Mouse (Mus musculus) CH12.LX (cell line): ENCODE measurements at regions not wholly inside any gene's neighbourhood (a gene's known extent, or its start where the extent isn't known, plus 50 kb on each side); places are given as distances from the start of the nearest gene placed in this dataset.

ENCODE experiments used
- DNase-seq: peaks from one replicate; pipeline ENCODE4 v3.0.0-alpha.2; 2013; ENCODE audit errors: extremely low read depth
- H3K27ac ChIP-seq: 2 replicates; pipeline ENCODE4 v1.5.1; 2012; ENCODE audit warnings: low read depth, mild to moderate bottlenecking, control low read depth, moderate library complexity; ENCODE audit not compliant: insufficient read depth
- H3K27me3 ChIP-seq: replicated peaks from 2 replicates; pipeline ENCODE3; 2012; ENCODE audit warnings: inconsistent platforms
- H3K36me3 ChIP-seq, 2 experiments: replicated peaks in 1 of 2; 2 replicates each; pipeline versions ENCODE3 to v1.6.1; 2012; ENCODE audit warnings: inconsistent platforms in 1 of 2, low read length in 1 of 2, mild to moderate bottlenecking in 1 of 2, mixed read lengths in 1 of 2, moderate library complexity in 1 of 2; ENCODE audit not compliant: control insufficient read depth in 1 of 2, insufficient read depth in 1 of 2
- H3K4me1 ChIP-seq, 2 experiments: 2 replicates each; pipeline ENCODE4 v1.6.1; 2012; ENCODE audit warnings: inconsistent platforms in 1 of 2, moderate library complexity in 1 of 2; ENCODE audit not compliant: insufficient read depth in 2 of 2, control insufficient read depth in 1 of 2
- H3K4me2 ChIP-seq: 2 replicates; pipeline ENCODE4 v1.6.1; 2012; ENCODE audit warnings: low read depth, mild to moderate bottlenecking, control low read depth; ENCODE audit not compliant: poor library complexity, insufficient read depth, severe bottlenecking
- H3K4me3 ChIP-seq, 3 experiments: fragments of 150-350 bp in 1 of 3; sonication (generic) in 1 of 3; replicated peaks in 1 of 3; 2 replicates each; pipeline versions ENCODE3 to v1.5.1; 2011 to 2012; ENCODE audit warnings: low read depth in 2 of 3, low read length in 2 of 3, mild to moderate bottlenecking in 2 of 3, moderate library complexity in 2 of 3, control low read depth in 1 of 3, improper control_type of control experiment in 1 of 3, inconsistent platforms in 1 of 3, mixed read lengths in 1 of 3; ENCODE audit not compliant: poor library complexity in 1 of 3
- H3K79me2 ChIP-seq: replicated peaks from 2 replicates; pipeline ENCODE4 v1.6.1; 2012; ENCODE audit warnings: mild to moderate bottlenecking, moderate library complexity; ENCODE audit not compliant: control insufficient read depth, poor library complexity, insufficient read depth, severe bottlenecking; ENCODE audit errors: extremely low read depth
- H3K9ac ChIP-seq: 2 replicates; pipeline ENCODE4 v1.6.1; 2012; ENCODE audit warnings: low read depth, mild to moderate bottlenecking, control low read depth, moderate library complexity; ENCODE audit not compliant: insufficient read depth
- H3K9me3 ChIP-seq: replicated peaks from 2 replicates; pipeline ENCODE3; 2012; ENCODE audit warnings: low read length, inconsistent platforms, mixed read lengths
- BHLHE40 ChIP-seq: IDR thresholded peaks from 2 replicates; pipeline ENCODE4 v1.6.1; 2011; ENCODE audit warnings: mild to moderate bottlenecking, low read depth, low read length, improper control_type of control experiment
- CHD1 ChIP-seq: IDR thresholded peaks from 2 replicates; pipeline ENCODE4 v1.6.1; 2012; ENCODE audit warnings: low read depth, low read length, improper control_type of control experiment, inconsistent platforms
- CHD2 ChIP-seq: IDR thresholded peaks from 2 replicates; pipeline ENCODE4 v1.6.1; 2011; ENCODE audit warnings: low read length, improper control_type of control experiment
- CTCF ChIP-seq, 2 experiments: IDR thresholded peaks in 1 of 2; conservative IDR thresholded peaks in 1 of 2; 2 replicates each; pipeline ENCODE4 v1.5.1; 2011 to 2012; ENCODE audit warnings: low read depth in 2 of 2, low read length in 2 of 2, improper control_type of control experiment in 1 of 2, inconsistent platforms in 1 of 2, mild to moderate bottlenecking in 1 of 2, moderate library complexity in 1 of 2
- ELF1 ChIP-seq: IDR thresholded peaks from 2 replicates; pipeline ENCODE4 v1.6.1; 2014; ENCODE audit warnings: low read depth, mild to moderate bottlenecking, inconsistent platforms, low read length, improper control_type of control experiment
- ETS1 ChIP-seq: conservative IDR thresholded peaks from 2 replicates; pipeline ENCODE4 v1.6.1; 2012; ENCODE audit warnings: low read depth, mild to moderate bottlenecking, inconsistent platforms, low read length, improper control_type of control experiment, moderate library complexity
- HCFC1 ChIP-seq: IDR thresholded peaks from 2 replicates; pipeline ENCODE4 v1.6.1; 2012; ENCODE audit warnings: low read depth, mild to moderate bottlenecking, inconsistent platforms, low read length, improper control_type of control experiment
- JUND ChIP-seq: conservative IDR thresholded peaks from 2 replicates; pipeline ENCODE4 v1.6.1; 2011; ENCODE audit warnings: low read depth, low read length, improper control_type of control experiment
- KAT2A ChIP-seq: IDR thresholded peaks from 2 replicates; pipeline ENCODE4 v1.6.1; 2012; ENCODE audit warnings: low read length, improper control_type of control experiment, inconsistent platforms; ENCODE audit not compliant: insufficient replicate concordance
- MEF2A ChIP-seq: IDR thresholded peaks from 2 replicates; pipeline ENCODE4 v1.6.1; 2014; ENCODE audit warnings: low read depth, mild to moderate bottlenecking, inconsistent platforms, low read length, improper control_type of control experiment, borderline replicate concordance
- MXI1 ChIP-seq: IDR thresholded peaks from 2 replicates; pipeline ENCODE4 v1.6.1; 2011; ENCODE audit warnings: mild to moderate bottlenecking, low read depth, low read length, improper control_type of control experiment
- POLR2A ChIP-seq: IDR thresholded peaks from 2 replicates; pipeline ENCODE4 v1.6.1; 2011; ENCODE audit warnings: low read depth, mild to moderate bottlenecking, improper control_type of control experiment, low read length
- RAD21 ChIP-seq: IDR thresholded peaks from 2 replicates; pipeline ENCODE4 v1.6.1; 2011; ENCODE audit warnings: low read depth, mild to moderate bottlenecking, low read length, improper control_type of control experiment, moderate library complexity
- SIN3A ChIP-seq: IDR thresholded peaks from 2 replicates; pipeline ENCODE4 v1.6.1; 2012; ENCODE audit warnings: low read length, improper control_type of control experiment, inconsistent platforms
- TBP ChIP-seq: conservative IDR thresholded peaks from 2 replicates; pipeline ENCODE4 v1.6.1; 2011; ENCODE audit warnings: low read depth, low read length, improper control_type of control experiment
- TCF12 ChIP-seq: IDR thresholded peaks from 2 replicates; pipeline ENCODE4 v1.6.1; 2014; ENCODE audit warnings: low read depth, mild to moderate bottlenecking, inconsistent platforms, low read length, improper control_type of control experiment
- USF1 ChIP-seq: IDR thresholded peaks from 2 replicates; pipeline ENCODE4 v1.6.1; 2014; ENCODE audit warnings: low read depth, mild to moderate bottlenecking, inconsistent platforms, low read length, improper control_type of control experiment
- USF2 ChIP-seq: conservative IDR thresholded peaks from 2 replicates; pipeline ENCODE4 v1.6.1; 2011; ENCODE audit warnings: low read depth, low read length, improper control_type of control experiment
- ZC3H11A ChIP-seq: IDR thresholded peaks from 2 replicates; pipeline ENCODE4 v1.6.1; 2012; ENCODE audit warnings: low read depth, mild to moderate bottlenecking, inconsistent platforms, low read length, improper control_type of control experiment
- ZKSCAN1 ChIP-seq: IDR thresholded peaks from 2 replicates; pipeline ENCODE4 v1.6.1; 2012; ENCODE audit warnings: low read depth, inconsistent platforms, low read length, improper control_type of control experiment, borderline replicate concordance
- ZMIZ1 ChIP-seq: IDR thresholded peaks from 2 replicates; pipeline ENCODE4 v1.6.1; 2012; ENCODE audit warnings: low read depth, mild to moderate bottlenecking, inconsistent platforms, low read length, improper control_type of control experiment
- ZNF384 ChIP-seq: IDR thresholded peaks from 2 replicates; pipeline ENCODE4 v1.6.1; 2012; ENCODE audit warnings: low read depth, low read length, improper control_type of control experiment, inconsistent platforms
- dilution Hi-C: fragments of 300-500 bp; cut with MboI; formaldehyde crosslinking; loops from 2 replicates; pipeline ENCODE4 v1.14.3; 2020; ENCODE audit warnings: low sequenced_read_pairs; ENCODE audit not compliant: extremely low pct_unique_long_range_greater_than_20kb, extremely low pct_ligation_motif_present
- in situ Hi-C: fragments of 300-500 bp; cut with MboI; formaldehyde crosslinking; loops from 3 replicates; pipeline ENCODE4 v1.14.3; 2019; ENCODE audit warnings: low sequenced_read_pairs, low pct_ligation_motif_present, low pct_unique_long_range_greater_than_20kb, mixed read lengths

- dilution Hi-C loops (no loop called here), in situ Hi-C loops (no loop called here)
- peaks cover 42 to 50% of the 10 kb centered on the region in 2 experiments for H3K36me3 ChIP-seq
Observed at GRCm38 (mm10) chr16:31577347-31577746, 85.9 kb upstream of the Dlg1 start.

GRCm38 (mm10) chr16:31579318-31579717 is 83.9 kb upstream of the Dlg1 start:
- Histone ChIP-seq H3K27ac (peak overlapping the region; percentile 60), H3K4me1 (peaks cover 0 to 34% of the 10 kb centered on the region in 2 experiments; a peak in 2 of 4 replicates), H3K4me2 (peak overlapping the region; percentile 60), H3K9ac (peak overlapping the region; percentile 71), H3K79me2 (peaks cover 34% of the 10 kb centered on the region), H3K27me3 (no peaks in the 10 kb centered on the region), H3K36me3 (peaks cover 23 to 30% of the 10 kb centered on the region in 2 experiments), H3K9me3 (no peaks in the 10 kb centered on the region), H3K4me3 (peak overlapping the region; percentile 45 to 59 (median 47))
- DNase-seq, result peak; percentile 73
- in situ Hi-C loops (no loop called here), dilution Hi-C loops (no loop called here)
- TF ChIP-seq BHLHE40, result no peak
- TF ChIP-seq TCF12, result no peak
- no peak for TF ChIP-seq RAD21
- no peak; the same call in 1 of the 2 replicates for TF ChIP-seq CHD1
- TF ChIP-seq KAT2A, result no peak
- no peak for TF ChIP-seq ETS1
- TF ChIP-seq CTCF (conservative IDR thresholded peaks at IDR 0.05 in 1 of 2, IDR thresholded peaks at IDR 0.05 in 1 of 2; ENCODE audit: low read depth in 2 of 2, low read length in 2 of 2), result no peak
- no peak for TF ChIP-seq ZNF384
- TF ChIP-seq POLR2A, result peak; percentile 27; the same call in 1 of the 2 replicates
- no peak for TF ChIP-seq HCFC1
- no peak for TF ChIP-seq ZMIZ1
- no peak for TF ChIP-seq MEF2A
- no peak for TF ChIP-seq ZC3H11A
- peak; percentile 82; the same call in 1 of the 2 replicates for TF ChIP-seq TBP

More at GRCm38 (mm10) chr16:31577347-31577746, 85.9 kb upstream of the Dlg1 start:
- H3K9ac ChIP-seq, result peak overlapping the region; percentile 82
- peaks cover 54% of the 10 kb centered on the region for H3K79me2 ChIP-seq
- TF ChIP-seq POLR2A, result no peak
- no peak for TF ChIP-seq ELF1
- no peak for TF ChIP-seq JUND
- peak; percentile 43; the same call in 1 of the 2 replicates for TF ChIP-seq MXI1
- TF ChIP-seq USF1, result no peak
- TF ChIP-seq ZKSCAN1, result no peak
- no peak for TF ChIP-seq USF2
- no peak for TF ChIP-seq MEF2A
- TF ChIP-seq BHLHE40, result 0 out of 2 replicates have a peak, but pooled peaks have one; percentile 3
- TF ChIP-seq SIN3A, result peak; percentile 68; the same call in 1 of the 2 replicates
- peak; percentile 56; the same call in 1 of the 2 replicates for TF ChIP-seq CHD2
- H3K4me3 ChIP-seq, result peak overlapping the region; percentile 61 to 73 (median 72)
- DNase-seq, result no peak
- peaks cover 8 to 39% of the 10 kb centered on the region in 2 experiments for H3K4me1 ChIP-seq
- H3K9me3 ChIP-seq, result no peaks in the 10 kb centered on the region
- no peaks in the 10 kb centered on the region for H3K27me3 ChIP-seq
- 0 out of 2 replicates have a peak overlapping the region, but pooled peaks have one; percentile 2 for H3K27ac ChIP-seq
- no peak overlapping the region for H3K4me2 ChIP-seq
